Mouse (Mus musculus): ENCODE measurements at regions not wholly inside any gene's neighbourhood (a gene's known extent, or its start where the extent isn't known, plus 50 kb on each side); places are given as distances from the start of the nearest gene placed in this dataset.

- no peak for DNase-seq (ENCODE audit: low spot score)
These were observed 189.9 kb upstream of the Gcfc2 start for GRCm38 (mm10) chr6:81733527-81733926.

GRCm38 (mm10) chr6:81738466-81738865, 185.0 kb upstream of the Gcfc2 start:
- DNase-seq (ENCODE audit: low spot score) = no peak

- DNase-seq (ENCODE audit: low spot score) = no peak
These were observed 173.8 kb upstream of the Gcfc2 start for GRCm38 (mm10) chr6:81749681-81750080.

GRCm38 (mm10) chr6:81751631-81752030, 171.8 kb upstream of the Gcfc2 start:
- no peak for DNase-seq (ENCODE audit: low spot score)

GRCm38 (mm10) chr6:81756242-81756641, 167.2 kb upstream of the Gcfc2 start:
- DNase-seq (ENCODE audit: low spot score) = no peak

- DNase-seq (ENCODE audit: low spot score) = no peak
These were observed 164.6 kb upstream of the Gcfc2 start for GRCm38 (mm10) chr6:81758876-81759275.

- no peak for DNase-seq (ENCODE audit: low spot score)
These were observed 163.3 kb upstream of the Gcfc2 start for GRCm38 (mm10) chr6:81760181-81760580.

GRCm38 (mm10) chr6:81765831-81766230, 157.6 kb upstream of the Gcfc2 start:
- no peak for DNase-seq (ENCODE audit: low spot score)

- no peak for DNase-seq (ENCODE audit: low spot score)
These were observed 156.7 kb upstream of the Gcfc2 start for GRCm38 (mm10) chr6:81766800-81767199.

GRCm38 (mm10) chr6:81768669-81769537, 154.6 kb upstream of the Gcfc2 start:
- no peak for DNase-seq (ENCODE audit: low spot score)

GRCm38 (mm10) chr6:81770301-81770700, 153.2 kb upstream of the Gcfc2 start:
- no peak for DNase-seq (ENCODE audit: low spot score)

- DNase-seq (ENCODE audit: low spot score) = no peak
These were observed 151.6 kb upstream of the Gcfc2 start for GRCm38 (mm10) chr6:81771862-81772261.

- DNase-seq (ENCODE audit: low spot score) = no peak
These were observed 141.3 kb upstream of the Gcfc2 start for GRCm38 (mm10) chr6:81782131-81782530.

GRCm38 (mm10) chr6:81782815-81783435, 140.5 kb upstream of the Gcfc2 start:
- DNase-seq (ENCODE audit: low spot score) = no peak

- DNase-seq (ENCODE audit: low spot score) = no peak
These were observed 128.2 kb upstream of the Gcfc2 start for GRCm38 (mm10) chr6:81795281-81795680.

GRCm38 (mm10) chr6:81800822-81801221, 122.6 kb upstream of the Gcfc2 start:
- no peak for DNase-seq (ENCODE audit: low spot score)

GRCm38 (mm10) chr6:81801804-81802203, 121.7 kb upstream of the Gcfc2 start:
- DNase-seq (ENCODE audit: low spot score) = no peak

GRCm38 (mm10) chr6:81805942-81806341, 117.5 kb upstream of the Gcfc2 start:
- DNase-seq (ENCODE audit: low spot score) = no peak

- DNase-seq (ENCODE audit: low spot score) = no peak
These were observed 114.8 kb upstream of the Gcfc2 start for GRCm38 (mm10) chr6:81808712-81809111.

- no peak for DNase-seq (ENCODE audit: low spot score)
These were observed 108.1 kb upstream of the Gcfc2 start for GRCm38 (mm10) chr6:81815248-81815961.

GRCm38 (mm10) chr6:81815962-81816338, 107.5 kb upstream of the Gcfc2 start:
- DNase-seq (ENCODE audit: low spot score) = no peak

GRCm38 (mm10) chr6:81817050-81817827, 106.2 kb upstream of the Gcfc2 start:
- DNase-seq (ENCODE audit: low spot score) = peak; percentile 14

All from urinary bladder, postnatal 25 days (tissue).